Mouse (Mus musculus) regulatory T cell (primary cell): ENCODE data around the gene Ctsk.
"Not testable (repeated sequence)": the region's sequence is repeated elsewhere in the genome, so short reads cannot be mapped to it uniquely, and the experiment has no call there.

Source experiments
- in situ Hi-C: fragments of 300-600 bp; cut with MboI, MseI; formaldehyde crosslinking; loops from one replicate; pipeline ENCODE4 v1.15.1; 2025; ENCODE audit warnings: high pct_unique_total_duplicates

The Ctsk gene

DNA sequence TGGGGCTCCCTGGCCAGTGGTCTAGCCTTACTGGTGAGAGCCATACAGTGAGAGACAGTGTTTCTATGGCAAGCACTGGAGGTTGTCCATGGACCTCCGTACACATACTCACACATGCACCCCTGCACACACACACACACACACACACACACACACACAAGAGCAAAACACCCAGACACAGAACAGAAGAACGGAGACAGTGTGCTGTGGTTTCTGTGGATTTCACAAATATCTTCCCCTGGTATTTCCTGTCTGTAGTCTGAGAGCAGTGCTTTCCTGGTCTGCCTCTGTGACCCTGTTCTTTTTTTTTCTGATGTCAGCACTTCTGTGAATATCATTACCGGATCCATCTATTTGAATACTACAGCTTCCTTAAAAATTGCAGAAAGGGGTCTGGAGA, 24.6 kb downstream of the Ctsk start:
- in situ Hi-C loops: loop anchor here (5.0 kb wide), 1 partner anchor 64 kb away; the partner anchor contains the start of gene Golph3l

DNA sequence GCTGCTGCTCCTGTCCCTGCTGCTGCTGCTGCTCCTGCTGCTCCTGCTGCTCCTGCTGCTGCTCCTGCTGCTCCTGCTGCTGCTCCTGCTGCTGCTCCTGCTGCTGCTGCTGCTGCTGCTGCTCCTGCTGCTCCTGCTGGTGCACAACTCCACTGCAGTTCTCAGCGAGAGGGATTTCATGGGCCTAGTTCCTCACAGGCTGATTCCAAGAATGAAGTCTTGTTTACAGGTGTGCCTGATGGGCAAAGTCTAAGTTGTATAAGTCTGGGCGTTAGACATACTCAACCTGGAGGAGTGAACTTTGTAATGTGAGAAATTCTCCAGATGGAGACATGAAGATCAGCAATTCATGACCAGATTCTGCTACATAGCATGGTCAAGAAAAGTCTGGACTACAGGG, 25.6 kb downstream of the Ctsk start:
- in situ Hi-C loops: loop anchor here (5.0 kb wide), 1 partner anchor 63 kb away; the partner anchor contains the start of gene Golph3l

DNA sequence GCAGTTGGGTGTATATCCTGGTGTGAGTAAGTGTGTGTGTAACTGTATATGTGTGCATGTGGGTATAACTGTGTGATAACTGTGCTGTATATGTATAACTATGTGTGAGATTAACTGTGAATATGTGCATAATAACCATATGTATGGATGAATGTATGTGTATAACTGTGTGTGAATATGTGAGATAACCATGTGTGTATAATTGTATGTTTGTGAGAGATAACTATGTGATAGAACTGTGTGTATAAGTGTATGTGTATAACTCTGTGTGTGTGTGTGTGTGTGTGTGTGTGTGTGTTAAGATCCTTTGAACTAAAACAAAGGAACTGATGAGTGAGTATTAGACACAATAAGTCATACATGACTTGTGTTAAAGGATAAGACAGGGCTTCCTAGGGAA, 27.1 kb downstream of the Ctsk start:
- in situ Hi-C loops: no loop called here

DNA sequence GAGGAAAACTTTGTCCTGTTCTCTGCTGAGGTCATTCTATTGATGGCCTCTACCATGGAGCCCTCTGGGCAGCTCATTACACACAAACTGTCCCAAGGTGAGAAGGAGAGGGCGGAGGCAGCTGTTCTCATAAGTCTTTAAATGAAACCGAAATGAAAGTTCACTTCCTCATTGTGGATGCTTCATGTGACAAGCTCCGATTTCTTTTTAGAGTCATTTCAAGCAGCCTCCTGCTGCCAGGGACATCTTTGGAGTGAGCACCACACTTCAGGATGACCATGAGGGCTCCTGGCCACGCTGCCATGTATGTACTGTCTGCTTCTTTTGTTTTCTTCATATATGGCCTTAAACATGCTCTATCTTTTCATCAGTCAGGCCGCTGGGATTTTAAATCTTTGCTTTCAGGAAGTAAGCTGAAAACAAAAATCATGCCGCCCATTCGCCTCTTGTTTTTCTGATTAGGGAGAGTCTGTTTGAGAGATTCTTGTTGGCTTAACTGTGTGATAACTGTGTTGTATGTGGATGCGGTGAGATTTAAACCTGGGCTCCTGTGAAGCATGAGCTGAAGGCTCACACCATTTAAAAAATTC, 27.7 kb downstream of the Ctsk start, which contains the start of gene Ctss:
Gene Ctss, plus strand, starts transcription at position 165 of the 590 bp plus-strand sequence.
- in situ Hi-C loops: no loop called here

DNA sequence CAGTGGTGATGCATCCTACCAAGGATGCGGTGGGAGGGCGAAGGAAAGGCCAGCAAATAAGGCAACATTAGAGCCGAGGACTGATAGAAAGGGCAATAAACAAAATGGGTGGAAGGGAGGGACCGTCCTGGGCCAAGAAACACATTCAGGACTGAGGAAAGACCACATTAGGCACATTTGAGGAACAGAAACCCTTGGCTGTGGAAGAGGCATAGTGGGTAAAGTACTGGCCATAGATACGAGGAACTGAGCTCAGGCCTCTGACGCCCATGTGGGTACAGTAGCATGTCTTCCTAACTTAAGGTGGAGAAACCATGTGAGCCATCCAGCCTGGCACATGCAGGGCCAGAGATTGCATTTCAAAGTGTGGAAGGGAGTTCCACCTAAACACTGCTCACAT, 30.8 kb downstream of the Ctsk start:
- in situ Hi-C loops: no loop called here

DNA sequence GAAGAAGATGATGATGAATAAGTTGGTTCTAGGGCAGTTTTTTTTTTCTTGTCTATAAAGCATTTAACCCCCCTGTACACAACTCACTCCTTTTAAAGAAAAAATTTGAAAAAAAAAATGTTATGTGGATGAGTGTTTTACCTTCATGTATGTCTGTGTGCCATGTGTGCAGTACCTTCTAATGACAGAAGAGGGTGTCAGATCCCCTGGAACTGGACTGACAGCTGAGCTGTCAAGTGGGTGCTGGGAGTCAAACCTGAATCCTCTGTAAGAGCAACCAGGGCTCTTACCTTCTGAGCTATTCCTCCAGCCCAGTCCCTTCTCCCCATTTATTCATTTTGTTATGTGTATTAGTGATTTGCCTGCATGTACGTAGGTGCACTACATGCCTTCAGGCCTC, 32.0 kb downstream of the Ctsk start:
- in situ Hi-C loops: no loop called here

DNA sequence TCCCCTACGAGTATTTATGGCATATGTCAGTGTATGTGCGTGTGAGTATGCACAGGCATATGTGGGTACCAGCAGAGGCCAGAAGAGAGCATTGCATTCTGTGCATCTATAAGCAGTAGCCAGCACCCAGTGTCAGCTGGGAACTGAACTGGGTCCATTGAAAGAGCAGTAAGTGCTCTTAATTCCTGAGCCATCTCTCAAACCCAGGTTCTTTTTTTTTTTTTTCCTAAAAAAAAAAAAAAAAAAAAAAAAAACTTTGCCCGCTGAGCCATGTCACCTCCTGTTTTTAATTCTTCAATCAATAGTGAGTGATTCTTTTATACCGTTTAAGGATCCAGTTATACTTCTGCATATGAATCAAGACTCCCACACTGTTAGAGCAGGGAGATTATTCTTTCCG, 34.3 kb downstream of the Ctsk start:
- in situ Hi-C loops: no loop called here

DNA sequence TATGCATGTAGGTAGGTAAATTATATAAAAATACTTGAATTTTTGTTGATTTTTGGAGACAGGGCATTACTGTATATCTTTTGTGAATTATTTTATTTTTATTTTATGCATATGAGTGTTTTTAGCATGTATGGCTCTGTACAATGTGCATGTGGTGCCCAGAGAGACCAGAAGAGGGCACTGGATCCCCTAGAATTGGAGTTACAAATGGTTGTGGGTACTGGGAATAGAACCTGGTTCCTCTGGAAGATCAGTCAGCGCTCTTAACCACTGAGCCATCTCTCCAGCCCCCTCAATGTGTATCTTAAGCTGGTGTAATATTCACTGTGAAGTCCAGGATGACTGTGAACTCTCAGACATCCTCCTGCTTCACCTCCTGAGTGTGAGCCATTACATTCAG, 35.9 kb downstream of the Ctsk start:
- in situ Hi-C loops: no loop called here

DNA sequence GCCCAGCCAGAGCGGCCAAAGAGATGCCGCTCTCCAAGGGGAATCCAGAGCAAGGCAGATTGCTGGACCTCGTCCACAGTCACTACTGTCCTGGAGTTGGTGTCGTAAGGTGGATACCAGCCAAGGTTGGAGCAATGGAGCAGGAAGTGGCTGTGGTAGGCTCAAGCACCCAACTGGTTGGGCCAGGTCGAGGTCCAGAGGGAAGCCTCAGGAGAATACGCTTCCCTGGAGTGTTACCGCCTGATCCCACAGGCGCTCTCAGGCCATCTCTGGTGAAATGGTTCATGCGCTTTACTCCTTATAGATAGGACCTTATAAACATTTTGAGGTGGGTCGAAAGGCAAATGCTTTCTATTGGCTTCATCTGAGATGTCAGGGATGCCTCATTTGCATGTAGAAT, 39.9 kb downstream of the Ctsk start:
- in situ Hi-C loops: no loop called here

DNA sequence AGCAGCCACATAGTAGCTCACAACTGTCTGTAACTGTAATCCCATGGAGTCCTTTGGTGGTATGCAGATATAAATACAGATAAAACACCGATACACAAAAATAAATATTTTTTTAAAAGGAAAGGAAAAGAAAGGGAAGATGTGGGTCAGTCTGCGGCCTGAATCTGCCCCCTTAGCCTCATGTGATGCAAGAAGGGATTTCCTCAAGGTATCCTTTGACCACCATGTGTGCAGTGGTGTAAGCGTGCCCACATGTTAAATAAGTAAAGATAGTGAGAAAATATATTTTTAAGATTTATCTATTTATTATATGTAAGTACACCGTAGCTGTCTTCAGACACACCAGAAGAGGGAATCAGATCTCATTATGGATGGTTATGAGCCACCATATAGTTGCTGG, 40.8 kb downstream of the Ctsk start:
- in situ Hi-C loops: no loop called here

DNA sequence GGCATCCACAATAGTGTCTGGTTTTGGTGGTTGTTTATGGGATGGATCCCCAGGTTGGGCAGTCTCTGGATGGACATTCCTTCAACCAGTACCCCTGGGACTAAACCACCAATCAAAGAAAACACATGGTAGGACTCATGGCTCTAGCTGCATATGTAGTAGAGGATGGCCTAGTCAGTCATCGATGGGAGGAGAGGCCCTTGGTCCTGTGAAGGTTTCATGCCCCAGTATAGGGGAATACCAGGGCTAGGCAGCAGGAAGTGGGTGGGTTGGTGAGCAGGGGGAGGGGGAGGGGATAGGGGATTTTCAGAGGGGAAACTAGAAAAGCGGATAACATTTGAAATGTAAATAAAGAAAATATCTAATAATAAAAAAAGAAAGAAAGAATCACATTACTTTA, 42.1 kb downstream of the Ctsk start:
- in situ Hi-C loops: not testable (repeated sequence)

DNA sequence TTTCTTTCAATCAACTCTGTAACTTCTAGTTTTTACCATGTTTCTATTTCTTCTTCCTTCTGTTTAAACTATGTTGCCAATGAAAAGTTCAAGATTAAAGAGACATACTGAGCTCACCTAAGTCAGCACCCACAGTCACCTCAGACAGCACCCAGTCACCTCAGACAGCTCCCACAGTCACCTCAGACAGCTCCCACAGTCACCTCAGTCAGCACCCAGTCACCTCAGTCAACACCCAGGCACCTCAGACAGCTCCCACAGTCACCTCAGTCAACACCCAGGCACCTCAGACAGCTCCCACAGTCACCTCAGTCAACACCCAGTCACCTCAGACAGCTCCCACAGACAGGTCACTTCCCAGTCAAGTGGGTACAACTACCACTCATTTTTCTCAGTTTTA, 43.1 kb downstream of the Ctsk start:
- in situ Hi-C loops: no loop called here

DNA sequence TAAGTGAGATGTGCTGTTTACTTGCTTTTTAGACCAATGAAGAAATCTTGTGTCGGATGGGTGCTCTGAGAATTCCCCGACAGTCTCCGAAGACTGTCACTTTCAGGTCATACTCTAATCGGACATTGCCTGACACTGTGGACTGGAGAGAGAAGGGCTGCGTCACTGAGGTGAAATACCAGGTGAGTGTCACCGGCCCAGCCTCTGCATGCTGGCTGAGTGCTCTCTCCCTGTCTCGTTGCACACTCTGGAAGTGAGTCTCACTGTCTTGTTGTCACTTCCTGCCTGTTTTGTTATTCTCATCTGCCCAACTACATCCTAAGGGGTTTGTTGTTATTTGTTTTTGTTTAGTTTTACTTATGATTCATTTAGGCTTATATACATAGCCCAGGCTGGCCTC, 43.9 kb downstream of the Ctsk start:
- in situ Hi-C loops: no loop called here

DNA sequence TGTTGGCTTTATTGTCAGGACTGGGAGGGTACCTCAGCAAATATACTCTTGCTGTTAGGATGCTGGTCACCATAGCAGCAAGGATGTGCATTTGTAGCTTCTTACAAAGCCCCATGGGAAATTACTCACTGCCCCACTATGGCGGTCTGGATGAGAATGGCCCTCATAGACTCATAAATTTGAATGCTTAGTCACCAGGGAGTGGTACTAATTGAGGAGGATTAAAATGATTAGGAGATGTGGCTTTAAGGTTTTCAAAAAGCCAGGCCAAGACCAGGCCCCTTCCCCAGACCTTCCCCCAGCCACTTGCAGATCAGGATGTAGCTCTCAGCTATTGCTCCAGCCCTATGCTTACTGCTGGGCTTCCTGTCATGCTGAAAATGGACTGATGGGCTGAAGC, 51.1 kb downstream of the Ctsk start:
- in situ Hi-C loops: no loop called here

DNA sequence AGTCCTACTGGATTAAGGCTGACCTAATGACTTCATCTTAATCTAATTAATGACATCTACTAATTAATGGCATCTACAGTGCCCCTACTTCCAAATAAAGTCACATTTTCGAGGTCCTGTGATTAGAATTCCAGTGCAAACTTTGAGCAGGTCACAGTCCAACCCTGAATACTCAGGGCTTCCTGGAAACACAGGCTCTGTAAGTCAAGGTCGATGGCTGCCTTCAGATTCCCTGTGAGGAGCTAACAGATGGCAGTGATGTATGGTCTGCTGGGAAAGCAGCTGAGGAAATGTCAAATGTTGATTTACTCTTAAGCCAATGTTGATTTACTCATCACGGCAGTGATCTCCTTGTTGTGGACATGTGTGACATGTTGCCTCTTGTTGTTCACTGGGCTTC, 54.9 kb downstream of the Ctsk start:
- in situ Hi-C loops: no loop called here
